Mouse (Mus musculus) kidney, postnatal 36 days (tissue): ENCODE results near the gene Gm20817.
"Not testable (repeated sequence)": the region's sequence is repeated elsewhere in the genome, so short reads cannot be mapped to it uniquely, and the experiment has no call there.

Experiments used
- DNase-seq, 2 experiments: peaks; one replicate each; pipeline ENCODE4 v3.0.0; 2021 to 2022; ENCODE audit warnings: mixed read lengths in 2 of 2

The Gm20817 gene

GRCm38 (mm10) chrY:68832628-68833027, at the start of gene Gm20817:
TSS of gene Gm20817 (minus strand) at chrY:68832728.
- DNase-seq = not testable (repeated sequence)
